Mouse (Mus musculus) right cerebral cortex, postnatal 14 days (tissue): Measurements from ENCODE around the gene Ccdc159.

Experiments used
- DNase-seq: peaks from one replicate; pipeline ENCODE4 v3.0.0; 2022

Ccdc159 gene

DNA sequence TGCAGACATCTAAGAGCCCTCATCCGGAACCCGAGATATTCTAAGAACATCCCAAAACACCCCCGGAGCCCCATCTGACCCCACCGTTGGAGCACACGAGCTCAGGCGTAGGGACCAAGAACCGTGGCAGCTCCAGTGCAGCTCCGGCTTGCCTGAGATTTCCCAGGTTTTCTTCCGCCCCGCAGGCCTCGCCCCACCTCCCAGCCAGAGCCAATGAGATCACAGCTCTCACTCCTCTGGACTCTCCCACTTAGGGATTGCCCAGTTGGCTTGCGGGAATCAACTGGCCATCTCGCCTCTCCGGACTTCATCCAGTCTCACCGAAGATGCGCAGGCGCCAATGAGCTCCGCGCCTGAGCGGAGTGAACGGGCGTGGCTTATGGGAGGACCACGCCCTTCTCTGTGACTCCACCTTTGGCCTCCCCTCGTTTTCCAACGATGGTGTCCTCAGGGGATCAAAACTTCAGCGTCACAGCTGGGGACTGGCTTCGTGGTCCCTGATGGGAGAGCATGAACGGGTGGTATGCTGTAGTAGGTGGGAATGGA lies at the start of gene Ccdc159, which contains the start of gene Tmem205:
TSS of gene Ccdc159 (plus strand) at position 264 of the 546 bp plus-strand sequence.
TSS of gene Tmem205 (minus strand) at position 349 of the 546 bp plus-strand sequence.
- DNase-seq = peak; percentile 83

DNA sequence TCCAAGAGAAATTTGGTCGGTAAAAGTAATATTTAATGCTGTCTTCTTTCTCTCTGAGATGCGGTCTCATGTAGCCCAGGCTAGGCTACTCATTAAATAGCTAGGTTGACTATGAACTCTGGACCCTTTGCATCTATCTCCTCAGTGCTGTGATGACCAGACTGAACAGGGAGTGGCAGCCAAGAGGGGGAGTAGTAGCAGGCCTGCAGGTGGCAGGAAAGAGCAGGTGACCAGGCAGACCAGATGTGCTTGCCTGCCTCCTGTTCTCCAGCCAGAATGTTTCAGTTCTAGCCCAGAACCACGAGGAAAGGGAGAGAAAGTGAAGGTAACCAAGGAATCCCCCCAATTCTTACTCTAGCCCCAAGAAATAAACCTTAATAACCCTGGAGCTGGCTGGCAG lies 38.0 kb upstream of the Ccdc159 start:
- no peak for DNase-seq

DNA sequence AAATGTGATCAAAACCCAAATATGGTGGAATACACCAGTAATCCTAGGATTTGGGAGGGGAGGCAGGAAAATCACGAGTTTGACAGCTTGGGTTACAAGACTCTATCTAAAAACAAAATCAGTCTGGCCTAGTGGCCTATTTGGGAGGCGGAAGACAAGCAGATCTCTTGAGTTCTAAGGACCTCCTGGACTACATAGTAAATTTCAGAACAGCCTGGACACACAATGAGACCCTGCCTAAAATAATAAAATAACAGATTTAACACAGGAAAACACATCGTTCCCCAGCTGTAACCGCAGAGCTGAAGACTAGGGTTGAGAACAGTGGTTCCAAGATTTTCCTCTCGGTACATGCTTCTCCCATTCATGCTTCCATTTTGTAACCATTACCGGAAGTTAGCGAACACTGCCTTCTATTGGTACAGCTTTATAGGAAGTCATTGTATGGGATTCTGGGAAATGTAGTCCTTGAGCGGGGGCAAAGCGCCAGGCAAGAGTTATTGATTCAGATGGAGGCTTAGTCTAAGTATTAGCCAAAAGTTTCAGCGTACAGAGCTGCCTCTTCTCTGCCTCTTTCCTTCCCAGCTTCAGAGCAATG lies 25.9 kb upstream of the Ccdc159 start:
- DNase-seq = peak; percentile 68

DNA sequence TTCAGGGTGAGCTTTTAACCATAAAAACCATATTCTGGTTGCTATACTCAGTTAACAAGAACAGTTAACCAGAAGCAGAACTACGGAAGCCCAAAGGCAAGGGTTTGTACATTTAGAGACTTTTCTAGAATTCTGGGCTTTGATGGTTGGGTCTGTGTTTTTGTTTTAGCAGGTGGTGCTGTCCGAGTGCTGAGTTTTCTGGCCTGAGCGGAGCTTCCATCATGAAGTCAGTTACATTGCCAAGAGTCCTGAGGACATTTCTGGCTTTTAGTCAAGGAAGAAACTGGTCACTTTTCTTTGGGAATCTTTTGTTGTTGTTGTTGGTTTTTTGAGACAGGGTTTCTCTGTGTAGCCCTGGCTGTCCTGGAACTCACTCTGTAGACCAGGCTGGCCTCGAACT lies 23.2 kb upstream of the Ccdc159 start:
- no peak for DNase-seq

DNA sequence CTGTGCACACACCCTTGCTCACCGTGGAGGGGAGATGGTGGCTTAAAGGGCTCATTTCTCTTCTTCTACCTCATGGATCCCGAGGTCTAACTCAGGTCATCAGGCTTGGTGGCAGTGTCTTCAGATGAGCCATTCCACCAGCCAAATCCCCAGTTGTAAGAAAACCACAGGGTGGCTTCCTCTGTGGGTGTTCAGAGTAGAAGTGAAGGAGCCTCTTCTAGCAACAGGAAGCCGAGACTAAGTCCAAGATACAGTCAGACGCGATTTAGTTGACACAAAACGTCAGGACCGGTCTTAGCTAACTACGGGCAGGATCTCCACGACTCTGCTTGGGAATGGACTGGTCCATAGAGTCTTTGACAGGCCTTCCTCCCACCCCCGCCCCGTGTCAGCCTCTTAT lies 19.1 kb upstream of the Ccdc159 start:
- DNase-seq = no peak

DNA sequence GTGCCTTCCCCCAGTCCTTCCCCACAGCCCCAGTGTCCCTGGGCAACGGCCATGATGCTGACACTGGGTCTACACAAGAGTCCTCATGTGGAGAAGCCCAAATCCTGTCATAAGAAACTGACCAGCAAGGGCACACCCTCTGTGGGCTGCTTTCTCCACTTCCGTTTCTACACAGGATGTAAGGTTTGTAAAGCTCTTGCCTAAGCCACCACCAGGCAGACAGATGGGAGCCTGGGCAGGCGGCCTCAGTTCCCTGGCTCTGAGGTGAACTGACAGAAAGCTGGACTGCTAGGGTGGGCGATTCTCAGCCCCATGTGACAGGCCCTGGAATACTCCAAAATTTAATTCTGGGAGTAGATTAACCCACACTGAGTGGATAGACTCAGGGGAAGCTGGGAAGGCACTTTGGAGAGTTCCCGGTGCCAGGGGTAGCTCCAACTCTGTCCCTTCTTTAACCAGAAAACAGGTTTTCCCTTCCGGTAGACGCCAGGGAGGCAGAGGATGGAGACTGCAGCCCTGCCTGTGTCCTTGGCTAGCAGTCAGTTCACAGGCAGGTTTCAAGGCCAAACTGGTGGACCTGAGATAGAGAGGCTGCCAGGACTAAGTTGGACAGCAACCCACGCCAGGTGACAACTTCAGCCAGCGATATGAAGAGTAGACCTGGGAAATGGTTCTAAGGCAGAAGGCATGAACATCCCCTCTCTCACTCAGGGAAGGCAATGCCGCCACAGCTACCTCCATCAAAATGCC lies 17.6 kb upstream of the Ccdc159 start:
- DNase-seq = no peak

DNA sequence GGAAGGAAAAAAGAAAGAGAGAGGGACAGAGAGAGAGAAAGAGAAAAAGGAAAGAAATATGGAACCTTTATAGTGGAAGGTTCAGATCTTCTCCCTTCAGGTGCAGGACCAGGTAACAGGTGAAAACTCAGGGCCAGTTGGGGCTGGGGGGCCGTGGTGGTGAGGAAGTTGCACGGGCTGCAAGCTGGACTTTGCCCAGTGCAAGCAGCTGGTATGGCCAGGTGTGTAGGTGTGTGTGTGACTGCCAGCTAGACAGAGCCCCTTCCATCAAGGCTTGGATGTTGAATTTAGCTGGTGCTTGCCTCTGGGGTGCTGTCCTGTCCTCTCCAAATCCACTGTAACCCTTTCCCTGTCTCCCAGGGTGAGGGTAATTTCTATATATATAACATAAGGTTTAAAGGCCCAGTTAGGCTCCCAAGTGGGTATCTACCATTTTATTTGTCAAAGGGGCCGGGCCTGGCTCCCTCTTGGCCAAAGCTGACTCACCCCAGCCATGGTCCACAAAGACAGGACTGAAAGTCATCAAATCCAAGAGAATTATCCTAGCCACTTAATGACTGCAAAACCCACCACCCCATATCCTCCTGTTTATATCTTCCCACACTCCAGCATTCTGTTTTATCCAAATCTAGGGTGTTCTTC lies 10.3 kb upstream of the Ccdc159 start:
- DNase-seq = no peak

DNA sequence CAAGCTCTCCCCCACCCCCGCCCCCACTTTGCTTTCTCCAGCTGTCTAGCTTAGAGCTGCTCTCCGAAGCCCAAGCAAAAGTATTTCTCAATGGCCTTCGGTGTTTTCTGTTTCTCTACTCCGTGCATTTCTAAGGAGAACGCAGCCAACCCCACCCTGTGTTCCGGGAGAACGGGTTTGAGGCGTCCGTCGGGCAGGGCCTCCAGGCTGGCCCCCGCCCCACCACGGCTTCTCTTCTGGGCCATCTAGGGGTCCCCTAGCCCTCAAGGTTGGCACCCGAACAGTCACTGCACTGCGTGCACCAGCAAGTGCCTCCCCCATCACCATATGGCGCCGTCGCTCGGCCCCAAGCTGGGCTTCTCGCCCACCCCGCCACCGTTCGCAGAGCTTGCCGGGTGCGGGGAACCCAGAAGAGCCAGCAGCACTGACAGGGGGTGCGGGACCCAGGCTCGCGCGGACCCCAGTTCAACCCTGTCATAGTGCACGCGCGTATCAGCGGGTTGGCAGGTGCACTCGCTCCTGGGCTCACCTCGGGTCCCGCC lies 9.7 kb upstream of the Ccdc159 start:
- peak; percentile 73 for DNase-seq

DNA sequence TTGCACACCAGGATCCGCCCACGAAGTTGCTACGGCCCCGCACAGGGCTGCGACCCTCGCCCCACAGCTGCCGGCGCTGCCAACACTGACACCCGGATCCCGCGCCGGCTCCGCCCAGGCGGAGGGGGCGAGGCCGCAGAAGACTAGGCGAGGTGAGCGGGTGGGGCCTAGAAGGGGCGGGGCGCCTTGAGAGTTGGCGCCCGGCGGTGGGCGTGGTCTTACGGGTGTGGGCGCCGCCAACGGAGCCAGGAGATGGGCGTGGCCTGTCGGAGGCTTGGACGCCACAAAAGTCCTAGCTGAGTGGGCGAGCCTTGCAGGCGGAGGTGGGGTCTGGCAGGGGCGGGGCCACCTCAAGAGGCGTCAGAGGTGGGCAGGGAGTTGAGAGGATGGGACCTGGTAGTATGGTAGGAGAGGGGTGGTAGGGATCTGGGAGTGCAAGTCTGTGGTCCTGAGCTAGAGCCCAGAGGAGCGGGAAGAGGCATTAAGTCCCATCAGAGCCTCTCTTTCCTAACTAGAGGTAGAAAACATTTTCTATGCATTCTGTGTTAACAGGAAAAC lies 9.2 kb upstream of the Ccdc159 start, which contains the start of gene Rab3d:
TSS of gene Rab3d (minus strand) at position 158 of the 558 bp plus-strand sequence.
- DNase-seq = peak; percentile 89

DNA sequence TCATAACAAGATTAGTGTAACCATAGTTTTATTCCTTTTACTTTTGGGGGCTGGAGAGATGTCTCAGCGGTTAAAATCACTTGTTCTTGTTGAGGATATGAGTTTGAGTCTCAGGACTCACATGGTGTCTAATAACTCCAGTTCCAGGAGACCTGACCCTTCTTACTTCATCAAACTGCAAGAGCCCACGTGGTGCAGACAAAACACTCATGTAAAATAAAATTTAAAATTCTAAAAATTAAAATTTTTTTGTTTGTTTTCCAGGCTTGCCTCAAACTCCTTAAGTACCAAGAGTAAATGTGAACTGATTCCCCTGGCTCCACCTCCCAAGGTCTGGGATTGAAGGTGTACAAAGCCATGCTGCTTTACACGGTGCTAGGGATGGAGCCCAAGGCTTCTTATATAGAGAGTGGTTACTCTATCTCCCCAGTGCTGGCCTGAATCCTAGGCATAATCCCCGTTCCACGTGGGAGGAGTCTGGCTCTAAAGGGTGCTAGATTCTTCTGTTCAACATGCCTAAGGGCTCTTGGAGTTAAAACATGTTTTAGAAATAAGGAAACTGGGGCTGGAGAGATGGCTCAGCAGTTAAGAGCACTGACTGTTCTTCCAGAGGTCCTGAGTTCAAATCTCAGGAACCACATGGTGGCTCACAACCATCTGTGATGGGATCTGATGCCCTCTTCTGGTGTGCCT lies 8.4 kb upstream of the Ccdc159 start:
- DNase-seq = no peak

DNA sequence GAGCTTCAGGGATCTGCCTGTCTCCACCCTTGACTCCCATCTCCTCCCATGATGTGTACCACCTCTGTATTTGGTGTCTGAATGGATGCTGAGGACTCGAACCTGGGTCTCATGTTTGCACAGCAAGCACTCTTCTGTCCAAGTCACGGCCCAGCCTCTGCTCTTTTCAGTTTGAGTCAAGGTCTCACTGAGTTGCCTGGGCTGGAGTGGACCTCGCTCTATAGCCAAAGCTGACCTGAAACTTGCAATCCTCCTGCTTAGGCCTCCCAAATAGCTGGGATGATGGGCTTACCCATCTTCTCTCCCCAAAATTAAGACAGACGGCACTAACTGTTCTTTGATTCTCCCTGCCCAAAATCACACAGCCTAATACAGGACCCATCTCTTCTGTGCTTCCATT lies 4.2 kb upstream of the Ccdc159 start:
- DNase-seq = no peak

DNA sequence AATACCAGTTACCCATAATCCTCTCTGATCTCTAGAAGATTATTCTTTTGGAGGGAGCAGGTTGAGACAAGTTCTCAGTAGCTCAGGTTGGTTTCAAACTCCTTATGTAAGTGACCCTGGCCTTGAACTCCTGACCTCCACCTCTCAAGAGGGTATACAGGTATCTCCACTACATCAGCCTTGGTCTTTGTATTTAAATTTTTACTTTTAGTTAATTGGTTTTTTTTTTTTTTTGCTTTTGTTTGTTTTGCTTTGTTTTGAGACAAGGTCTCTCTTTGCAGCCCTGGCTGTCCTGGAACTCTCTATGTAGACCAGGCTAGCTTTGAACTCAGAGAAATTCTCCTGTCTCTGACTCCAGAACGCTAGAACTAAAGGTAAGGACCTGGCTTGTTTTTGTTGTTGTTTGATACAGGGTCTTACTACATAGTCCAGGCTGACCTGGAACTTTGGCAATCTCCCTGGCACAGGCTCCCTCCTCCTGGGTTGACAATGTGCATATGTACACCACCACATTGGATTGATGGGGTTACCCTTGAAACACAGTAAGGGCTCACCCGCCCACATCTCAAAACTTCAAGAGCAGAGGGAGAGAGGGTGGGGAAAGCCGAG lies 3.7 kb upstream of the Ccdc159 start:
- DNase-seq = no peak

DNA sequence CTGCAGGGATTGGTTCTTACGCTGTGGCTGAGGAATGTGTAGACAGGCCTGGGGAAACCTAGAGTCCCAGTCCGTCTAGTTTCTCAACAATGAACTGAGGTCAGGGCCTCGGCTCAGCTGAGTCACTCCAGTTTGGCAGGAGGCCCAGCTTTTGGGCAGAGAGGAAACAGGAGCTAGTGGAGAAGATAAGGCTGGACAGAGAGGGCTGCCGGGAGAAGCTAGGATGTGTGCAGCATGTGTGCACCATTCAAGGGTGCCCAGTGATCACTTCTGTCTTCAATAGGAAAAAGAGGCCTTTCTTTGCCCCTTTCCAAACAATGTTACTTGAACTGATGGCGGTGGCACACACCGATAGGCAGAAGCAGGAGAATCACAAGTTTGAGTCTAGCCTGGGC lies 3.2 kb upstream of the Ccdc159 start:
- no peak for DNase-seq

DNA sequence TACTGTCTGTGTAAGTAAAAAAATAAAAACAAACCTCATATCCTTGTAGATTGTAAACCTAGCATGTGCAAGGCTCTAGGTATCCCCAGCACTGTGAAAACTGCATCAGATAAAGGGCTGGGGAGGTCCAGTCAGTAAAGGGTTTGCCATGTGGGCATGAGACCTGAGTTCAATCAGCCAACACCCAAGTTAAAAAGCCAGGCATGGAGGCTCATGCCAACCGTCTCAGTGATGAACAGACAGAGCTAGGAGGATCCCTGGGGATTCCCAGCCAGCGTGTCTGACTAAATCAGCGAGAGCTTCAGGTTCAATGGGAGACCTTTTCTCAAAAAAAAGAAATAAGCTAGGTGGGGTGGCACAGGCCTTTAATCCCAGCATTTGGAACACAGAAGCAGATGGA lies 2.2 kb upstream of the Ccdc159 start:
- DNase-seq = no peak

DNA sequence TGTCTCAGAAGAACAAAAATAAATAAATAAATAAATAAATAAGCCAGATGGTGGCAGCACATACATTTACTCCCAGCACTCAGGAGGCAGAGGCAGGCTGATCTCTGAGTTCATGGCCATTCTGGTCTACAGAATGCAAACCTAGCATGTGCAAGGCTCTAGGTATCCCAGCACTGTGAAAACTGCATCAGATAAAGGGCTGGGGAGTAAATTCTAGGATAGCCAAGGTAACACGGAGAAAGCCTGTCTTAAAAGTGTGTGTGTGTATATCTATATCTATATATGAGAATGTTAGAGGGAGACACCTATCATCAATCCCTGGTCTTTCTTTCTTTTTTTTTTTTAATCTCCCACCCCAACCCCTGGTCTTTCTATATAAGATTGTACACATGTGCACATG lies 1.8 kb upstream of the Ccdc159 start:
- DNase-seq = no peak

DNA sequence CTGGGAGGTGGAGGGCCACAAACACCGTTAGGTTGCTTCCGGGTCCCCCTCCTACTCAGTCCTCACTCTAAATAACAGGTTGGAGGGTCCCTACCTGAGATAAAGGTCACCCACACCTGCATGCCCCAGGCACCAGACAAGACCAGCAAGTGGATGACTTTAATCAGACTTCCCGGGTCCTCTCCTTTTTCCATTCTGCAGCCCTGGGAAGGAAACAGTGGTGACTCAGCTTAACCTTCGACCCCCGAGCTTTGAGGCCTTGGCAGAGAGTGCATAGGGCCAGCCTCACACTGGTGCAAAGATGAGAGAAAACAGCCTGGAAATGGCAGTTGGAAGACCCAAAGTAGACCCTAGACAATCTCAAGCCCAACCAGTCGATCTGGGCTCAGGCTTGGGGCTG lies 1.1 kb upstream of the Ccdc159 start:
- DNase-seq = no peak

DNA sequence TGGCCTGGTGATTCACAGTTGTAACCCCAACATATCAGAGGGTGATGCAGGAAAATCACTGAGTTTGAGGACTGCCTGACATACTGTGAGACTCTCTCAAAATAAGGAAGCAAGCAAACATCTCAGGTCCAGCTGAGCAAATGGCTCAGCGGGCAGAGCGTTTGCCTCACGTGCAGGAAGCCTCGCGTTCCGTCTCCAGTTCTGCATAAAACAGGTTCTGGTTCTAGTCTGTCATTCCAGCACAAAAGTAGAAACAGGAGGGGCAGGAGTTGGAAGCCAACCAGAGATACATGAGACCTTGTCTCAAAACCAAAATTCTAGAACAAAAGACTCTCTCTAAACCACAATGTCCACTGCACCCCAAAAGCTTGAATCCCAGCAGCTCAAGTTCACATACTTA lies 487 bp upstream of the Ccdc159 start:
- no peak for DNase-seq

DNA sequence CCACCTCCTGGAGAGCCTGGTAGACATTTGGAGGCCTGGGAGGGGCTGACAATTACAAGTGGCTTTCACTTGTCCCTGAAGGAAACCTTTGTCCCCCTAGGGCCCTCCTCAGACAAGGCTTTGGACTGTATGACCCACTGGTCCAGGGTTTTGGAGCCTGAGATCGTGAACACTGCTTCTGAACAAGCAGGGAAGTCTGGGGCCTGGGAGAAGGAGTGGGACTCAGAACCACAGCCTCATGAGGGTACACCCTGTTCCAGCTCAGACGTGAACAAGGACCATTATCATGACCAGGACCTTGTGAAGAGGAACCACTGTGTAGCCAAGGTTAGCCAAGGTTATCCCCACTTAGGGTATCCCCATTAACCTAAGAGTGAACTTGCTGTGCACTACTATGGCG lies 1.9 kb downstream of the Ccdc159 start:
- no peak for DNase-seq

DNA sequence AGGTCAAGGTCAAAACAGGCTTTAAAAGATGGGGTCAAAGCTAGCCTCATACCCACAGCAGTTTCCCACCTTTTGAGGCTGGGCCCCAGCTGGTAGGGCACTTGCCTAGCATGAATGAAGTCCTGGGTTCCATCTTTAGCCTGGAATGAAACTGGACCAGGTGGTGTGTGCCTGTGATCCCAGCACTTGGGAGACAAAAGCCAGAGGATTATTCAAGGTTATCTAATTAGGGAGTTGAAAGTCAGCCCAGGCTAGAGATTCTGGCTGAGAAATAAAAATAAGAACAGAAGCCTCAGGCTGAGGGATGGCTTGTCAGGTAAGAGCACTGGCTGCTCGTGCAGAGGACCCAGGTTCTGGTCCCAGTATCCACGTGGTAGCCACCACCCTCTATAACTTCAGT lies 4.7 kb downstream of the Ccdc159 start:
- no peak for DNase-seq

DNA sequence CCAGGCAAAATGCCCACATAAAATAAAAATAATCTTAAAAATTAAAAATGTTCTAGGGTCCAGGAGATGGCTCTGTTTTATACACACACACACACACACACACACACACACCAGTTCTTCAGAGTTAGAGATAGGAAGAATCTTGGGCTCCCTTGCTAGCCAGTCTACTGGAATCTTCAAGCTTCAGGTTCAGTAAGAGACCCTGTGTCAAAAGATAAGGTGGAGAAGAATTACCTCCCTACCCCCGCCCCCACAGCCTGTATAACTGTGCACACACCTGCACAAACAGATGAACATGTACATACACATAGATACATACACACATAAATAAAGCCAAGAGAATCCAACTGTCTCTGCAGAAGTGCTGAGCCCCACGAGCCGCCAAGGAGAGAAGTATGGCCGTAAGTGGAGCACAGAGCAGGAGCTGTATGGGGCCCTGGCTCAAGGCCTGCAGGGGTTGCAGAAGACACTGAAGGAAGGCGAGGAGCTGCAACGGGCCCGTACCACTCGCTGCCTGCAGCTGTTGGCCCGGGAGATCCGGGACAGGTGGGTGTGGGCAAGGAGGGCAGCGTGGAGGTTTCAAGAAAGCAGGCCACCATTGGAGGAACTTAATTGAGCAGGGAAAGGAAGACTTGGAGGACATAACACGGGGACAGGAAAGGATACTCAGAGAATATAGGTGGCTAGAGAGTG lies 5.3 kb downstream of the Ccdc159 start:
- no peak for DNase-seq

DNA sequence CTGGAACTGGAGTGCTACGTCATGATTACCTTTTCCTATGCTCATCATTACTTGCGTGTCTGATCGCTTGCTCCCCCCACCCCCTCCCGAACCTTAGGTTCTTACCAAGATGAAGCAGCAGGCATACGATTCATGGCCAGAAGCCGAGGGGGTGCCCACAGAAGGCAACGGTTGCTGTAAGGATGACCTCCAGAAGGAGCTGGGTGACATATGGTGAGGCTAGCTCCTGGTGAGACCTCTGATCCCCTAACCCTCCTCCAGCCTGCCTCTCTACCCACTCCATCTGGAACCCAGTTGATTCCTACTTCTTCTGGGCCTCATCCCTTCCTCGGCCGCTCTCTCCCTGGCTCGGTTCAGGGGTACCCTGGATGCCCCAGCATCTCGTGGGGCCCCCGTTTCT lies 6.8 kb downstream of the Ccdc159 start:
- DNase-seq = no peak
